Mouse (Mus musculus): ENCODE measurements at regions not wholly inside any gene's neighbourhood (a gene's known extent, or its start where the extent isn't known, plus 50 kb on each side); places are given as distances from the start of the nearest gene placed in this dataset.

- TF ChIP-seq POLR2A (IDR thresholded peaks at IDR 0.05; ENCODE audit: insufficient read depth, low read length) (no peak), CTCF (IDR thresholded peaks at IDR 0.05; ENCODE audit: low read depth, low read length) (no peak)
Observed at GRCm38 (mm10) chr11:86005899-86006445, 119.8 kb downstream of the Tbx4 start.

All from ES-Bruce4 (cell line).